ENCODE assay signal across 8 mouse cellular contexts in genomic region chr7:115216838-115217237, GRCm38 (mm10).
DNase-seq lines count a peak whose midpoint lies in the region; ATAC-seq lines count a peak whose summit lies in the region.

No protein-coding gene starts in this region.

- H3K9me3 ChIP-seq in embryonic facial prominence, embryonic 14.5 days (ENCODE audit: control insufficient read depth, low read length) = no peaks in the 10 kb centered on the region
- H3K9me3 ChIP-seq in limb, embryonic 13.5 days = no peaks in the 10 kb centered on the region
- H3K9me3 ChIP-seq in midbrain, embryonic 16.5 days (replicated peaks; ENCODE audit: control insufficient read depth, low read length, poor library complexity, severe bottlenecking) = no peaks in the 10 kb centered on the region

- peak overlapping the region; percentile 32 for H3K4me3 ChIP-seq in embryonic facial prominence, embryonic 14.5 days (ENCODE audit: low read depth, low read length)
- peak overlapping the region; percentile 37 for H3K4me3 ChIP-seq in limb, embryonic 13.5 days
- peak overlapping the region; percentile 20 for H3K4me3 ChIP-seq in midbrain, embryonic 16.5 days (ENCODE audit: low read depth, low read length)

- under 1% methylated on average over 9 of the region's 13 CpGs for WGBS in embryonic facial prominence, embryonic 14.5 days
- under 1% methylated on average over 13 of the region's 13 CpGs for WGBS in limb, embryonic 13.5 days
- under 1% methylated on average over 12 of the region's 13 CpGs for WGBS in midbrain, embryonic 16.5 days

- H3K36me3 ChIP-seq in embryonic facial prominence, embryonic 14.5 days (ENCODE audit: control insufficient read depth, insufficient read depth, low read length) = no peaks in the 10 kb centered on the region
- H3K36me3 ChIP-seq in limb, embryonic 13.5 days = no peaks in the 10 kb centered on the region
- H3K36me3 ChIP-seq in midbrain, embryonic 16.5 days (ENCODE audit: control insufficient read depth, insufficient read depth, low read length) = no peaks in the 10 kb centered on the region

- H3K4me1 ChIP-seq in embryonic facial prominence, embryonic 14.5 days (ENCODE audit: control insufficient read depth, insufficient read depth, low read length) = peaks cover 12% of the 10 kb centered on the region; the same call in 1 of the 2 replicates
- H3K4me1 ChIP-seq in limb, embryonic 13.5 days = peaks cover 21% of the 10 kb centered on the region
- H3K4me1 ChIP-seq in midbrain, embryonic 16.5 days (ENCODE audit: control insufficient read depth, insufficient read depth, low read length) = peaks cover 18% of the 10 kb centered on the region

- H3K27me3 ChIP-seq in embryonic facial prominence, embryonic 14.5 days (replicated peaks; ENCODE audit: control insufficient read depth, insufficient read depth, low read length) = peaks cover 21% of the 10 kb centered on the region
- peaks cover 16% of the 10 kb centered on the region; the same call in 1 of the 2 replicates for H3K27me3 ChIP-seq in limb, embryonic 13.5 days
- H3K27me3 ChIP-seq in midbrain, embryonic 16.5 days (ENCODE audit: control insufficient read depth, insufficient read depth, low read depth, low read length) = 0 out of 2 replicates have a peak, but pooled peaks cover 2% of the 10 kb centered on the region

- peak; percentile 41 for DNase-seq in 416B (ENCODE audit: low read depth)
- DNase-seq in adrenal gland, postnatal 4 days (ENCODE audit: low spot score in 2 of 2) = peak; percentile 47 to 69
- peak; percentile 96 for DNase-seq in embryonic facial prominence, embryonic 14.5 days (ENCODE audit: low spot score)
- DNase-seq in heart, adult 9 months (ENCODE audit: low spot score in 2 of 2) = peak; percentile 79 to 90
- peak; percentile 88 for DNase-seq in kidney, adult 9 months
- DNase-seq in spleen, postnatal 10 days (ENCODE audit: low spot score in 2 of 2) = peak; percentile 36 to 67

- peak overlapping the region; percentile 35 for H3K9ac ChIP-seq in embryonic facial prominence, embryonic 14.5 days (ENCODE audit: low read depth, low read length)
- peak overlapping the region; percentile 9; the same call in 1 of the 2 replicates for H3K9ac ChIP-seq in limb, embryonic 13.5 days
- H3K9ac ChIP-seq in midbrain, embryonic 16.5 days (ENCODE audit: low read depth, low read length) = peak overlapping the region; percentile 47; the same call in 1 of the 2 replicates

- peak overlapping the region; percentile 78 for H3K4me2 ChIP-seq in embryonic facial prominence, embryonic 14.5 days (ENCODE audit: low read depth, low read length)
- peak overlapping the region; percentile 70 for H3K4me2 ChIP-seq in limb, embryonic 13.5 days (replicated peaks)
- H3K4me2 ChIP-seq in midbrain, embryonic 16.5 days (ENCODE audit: low read length) = peak overlapping the region; percentile 55

- ATAC-seq in embryonic facial prominence, embryonic 14.5 days (ENCODE audit: low read depth) = peak; percentile 95
- ATAC-seq in limb, embryonic 13.5 days (ENCODE audit: low FRiP score, low read depth) = peak; percentile 95
- ATAC-seq in midbrain, embryonic 16.5 days = peak; percentile 86

- H3K27ac ChIP-seq in embryonic facial prominence, embryonic 14.5 days (replicated peaks; ENCODE audit: low read depth, low read length) = no peak overlapping the region
- H3K27ac ChIP-seq in limb, embryonic 13.5 days = no peak overlapping the region
- no peak overlapping the region for H3K27ac ChIP-seq in midbrain, embryonic 16.5 days (ENCODE audit: low read length)

Comparison
In these comparisons a context has a peak if more than half of its experiments do, and no peak if none do; other contexts are left out.
1. DNase-seq: peak in every context shown above with its lines; median percentile 96 in embryonic facial prominence, embryonic 14.5 days; 88 in kidney, adult 9 months; 84 in heart, adult 9 months; 58 in adrenal gland, postnatal 4 days; 52 in spleen, postnatal 10 days; 41 in 416B.